Comparison of ENCODE assay signal across 26 mouse cellular contexts in genomic region chr19:45159491-45159890, GRCm38 (mm10). TPM values are rescaled to one million over a fixed set of nuclear protein-coding genes. Genes with fewer than 3 reads are reported as not detected.
A peak's percentile ranks its signal among the peaks of the same experiment; 100 is the strongest.
DNase-seq lines count a peak whose midpoint lies in the region; ATAC-seq and TF ChIP-seq lines count a peak whose summit lies in the region.
"Had no signal": no experiment of that assay in that cellular context is flagged by ENCODE, and none has a peak within 500 bp of the region (broad histone marks: within the 10 kb centered on the region; RNA-seq: fewer than 3 reads in every experiment).

No protein-coding gene starts in this region.

- no peaks in the 10 kb centered on the region for H3K36me3 ChIP-seq in hindbrain, embryonic 11.5 days (ENCODE audit: control insufficient read depth, insufficient read depth, low read length)
- H3K36me3 ChIP-seq in hindbrain, embryonic 16.5 days (ENCODE audit: control insufficient read depth, insufficient read depth, low read length): no peaks in the 10 kb centered on the region
- H3K36me3 ChIP-seq in midbrain, embryonic 10.5 days: no peaks in the 10 kb centered on the region
- H3K36me3 ChIP-seq in midbrain, embryonic 14.5 days (ENCODE audit: control insufficient read depth, insufficient read depth, low read length): no peaks in the 10 kb centered on the region
- no peaks in the 10 kb centered on the region for H3K36me3 ChIP-seq in E14TG2a.4 (ENCODE audit: insufficient read depth, low read length)
- H3K36me3 ChIP-seq: forebrain, embryonic 10.5 days; heart, embryonic 10.5 days; heart, embryonic 13.5 days; hindbrain, embryonic 12.5 days; hindbrain, embryonic 15.5 days had no signal

- DNase-seq in hindbrain, embryonic 11.5 days (ENCODE audit: low spot score): peak; percentile 49
- peak; percentile 49 for DNase-seq in midbrain, embryonic 10.5 days (ENCODE audit: low spot score)
- no peak for DNase-seq in midbrain, embryonic 14.5 days
- DNase-seq in embryo, embryonic 9.5 days (ENCODE audit: extremely low spot score): peak; percentile 42
- no peak for DNase-seq in kidney, postnatal 14 days
- DNase-seq: adrenal gland, adult 2 months; adrenal gland, postnatal 14 days; B cell, adult 2 months; cerebellum, adult 11 months; cerebellum, adult 2 months; cerebellum, adult 9-11 months; cerebellum, postnatal 25 days; gastrocnemius, postnatal 10 days; gastrocnemius, postnatal 36 days; heart, postnatal 14 days; heart, postnatal 4 days had no signal

- H3K27ac ChIP-seq in hindbrain, embryonic 11.5 days (ENCODE audit: low read depth, low read length): no peak overlapping the region
- H3K27ac ChIP-seq in hindbrain, embryonic 16.5 days (ENCODE audit: low read depth, low read length): no peak overlapping the region
- no peak overlapping the region for H3K27ac ChIP-seq in midbrain, embryonic 10.5 days (replicated peaks)
- H3K27ac ChIP-seq in midbrain, embryonic 14.5 days (replicated peaks; ENCODE audit: low read depth, low read length): no peak overlapping the region
- H3K27ac ChIP-seq: forebrain, embryonic 10.5 days; forebrain, embryonic 13.5 days; heart, adult 2 months; heart, embryonic 10.5 days; heart, embryonic 13.5 days; hindbrain, embryonic 12.5 days; hindbrain, embryonic 15.5 days had no signal

- H3K4me2 ChIP-seq in hindbrain, embryonic 11.5 days (replicated peaks; ENCODE audit: low read depth, low read length): no peak overlapping the region
- no peak overlapping the region for H3K4me2 ChIP-seq in hindbrain, embryonic 16.5 days (ENCODE audit: low read length)
- H3K4me2 ChIP-seq in midbrain, embryonic 14.5 days (ENCODE audit: low read length): no peak overlapping the region
- H3K4me2 ChIP-seq: forebrain, embryonic 13.5 days; heart, embryonic 13.5 days; hindbrain, embryonic 12.5 days; hindbrain, embryonic 15.5 days had no signal

- no peak overlapping the region for H3K4me3 ChIP-seq in hindbrain, embryonic 11.5 days (ENCODE audit: low read depth, low read length)
- no peak overlapping the region for H3K4me3 ChIP-seq in hindbrain, embryonic 16.5 days (ENCODE audit: low read length)
- H3K4me3 ChIP-seq in midbrain, embryonic 10.5 days: no peak overlapping the region
- no peak overlapping the region for H3K4me3 ChIP-seq in midbrain, embryonic 14.5 days (replicated peaks; ENCODE audit: low read depth, low read length)
- H3K4me3 ChIP-seq in E14TG2a.4 (replicated peaks; ENCODE audit: low read length): 0 out of 2 replicates have a peak overlapping the region, but pooled peaks have one; percentile 26
- H3K4me3 ChIP-seq: forebrain, embryonic 10.5 days; forebrain, embryonic 13.5 days; heart, adult 2 months; heart, embryonic 10.5 days; heart, embryonic 13.5 days; hindbrain, embryonic 12.5 days; hindbrain, embryonic 15.5 days had no signal

- peaks cover 98% of the 10 kb centered on the region for H3K27me3 ChIP-seq in hindbrain, embryonic 11.5 days (ENCODE audit: control insufficient read depth, insufficient read depth, low read length)
- H3K27me3 ChIP-seq in hindbrain, embryonic 16.5 days (replicated peaks; ENCODE audit: control insufficient read depth, insufficient read depth, low read length): peaks cover 83% of the 10 kb centered on the region
- peaks cover 100% of the 10 kb centered on the region for H3K27me3 ChIP-seq in midbrain, embryonic 10.5 days (ENCODE audit: low read depth, poor library complexity, severe bottlenecking)
- H3K27me3 ChIP-seq in midbrain, embryonic 14.5 days (ENCODE audit: control insufficient read depth, insufficient read depth, low read length): peaks cover 96% of the 10 kb centered on the region
- peaks cover 81% of the 10 kb centered on the region for H3K27me3 ChIP-seq in E14TG2a.4 (ENCODE audit: insufficient read depth, low read length)

- no peaks in the 10 kb centered on the region for H3K9me3 ChIP-seq in hindbrain, embryonic 11.5 days (ENCODE audit: control insufficient read depth, low read length)
- H3K9me3 ChIP-seq in hindbrain, embryonic 16.5 days (ENCODE audit: control insufficient read depth, low read length): no peaks in the 10 kb centered on the region
- no peaks in the 10 kb centered on the region for H3K9me3 ChIP-seq in midbrain, embryonic 10.5 days (replicated peaks)
- no peaks in the 10 kb centered on the region for H3K9me3 ChIP-seq in midbrain, embryonic 14.5 days (ENCODE audit: control insufficient read depth, low read length)
- H3K9me3 ChIP-seq in E14TG2a.4 (ENCODE audit: low read length): no peaks in the 10 kb centered on the region
- H3K9me3 ChIP-seq: forebrain, embryonic 10.5 days; forebrain, embryonic 13.5 days; heart, embryonic 10.5 days; heart, embryonic 13.5 days; hindbrain, embryonic 12.5 days; hindbrain, embryonic 15.5 days had no signal

- no peak for ATAC-seq in hindbrain, embryonic 11.5 days (ENCODE audit: low FRiP score)
- ATAC-seq in hindbrain, embryonic 16.5 days: no peak
- no peak for ATAC-seq in midbrain, embryonic 14.5 days (ENCODE audit: low FRiP score, low TSS enrichment)
- ATAC-seq: forebrain, embryonic 13.5 days; forebrain, embryonic 16.5 days had no signal

- no peak for TF ChIP-seq CTCF in E14TG2a.4 (conservative IDR thresholded peaks at IDR 0.05; ENCODE audit: low read length)

- no peaks in the 10 kb centered on the region for H3K4me1 ChIP-seq in hindbrain, embryonic 11.5 days (replicated peaks; ENCODE audit: control insufficient read depth, insufficient read depth, low read length)
- H3K4me1 ChIP-seq in hindbrain, embryonic 16.5 days (ENCODE audit: control insufficient read depth, insufficient read depth, low read depth, low read length): no peaks in the 10 kb centered on the region
- peaks cover 18% of the 10 kb centered on the region for H3K4me1 ChIP-seq in midbrain, embryonic 10.5 days
- H3K4me1 ChIP-seq in midbrain, embryonic 14.5 days (ENCODE audit: control insufficient read depth, insufficient read depth, low read length): no peaks in the 10 kb centered on the region
- H3K4me1 ChIP-seq in E14TG2a.4 (replicated peaks; ENCODE audit: low read depth, low read length): peaks cover 60% of the 10 kb centered on the region
- H3K4me1 ChIP-seq: forebrain, embryonic 13.5 days; hindbrain, embryonic 12.5 days; hindbrain, embryonic 15.5 days had no signal

- no peak overlapping the region for H3K9ac ChIP-seq in hindbrain, embryonic 11.5 days (ENCODE audit: low read depth, low read length)
- H3K9ac ChIP-seq in hindbrain, embryonic 16.5 days (ENCODE audit: low read depth, low read length): no peak overlapping the region
- H3K9ac ChIP-seq in midbrain, embryonic 14.5 days (replicated peaks; ENCODE audit: low read length): no peak overlapping the region
- H3K9ac ChIP-seq: forebrain, embryonic 13.5 days; heart, embryonic 13.5 days; hindbrain, embryonic 12.5 days; hindbrain, embryonic 15.5 days had no signal

- 0% methylated on average over 5 of the region's 5 CpGs for WGBS in hindbrain, embryonic 11.5 days
- 3% methylated on average over 5 of the region's 5 CpGs for WGBS in hindbrain, embryonic 16.5 days
- WGBS in midbrain, embryonic 10.5 days: 2% methylated on average over 5 of the region's 5 CpGs
- WGBS in midbrain, embryonic 14.5 days: 1% methylated on average over 5 of the region's 5 CpGs

RNA-seq across cellular contexts. Expression of gene Tlx1, which starts 9.0 kb away (rescaled TPM):
- 2.2 and 4.0 TPM in 2 replicates for polyA plus RNA-seq in hindbrain, embryonic 11.5 days (2014; fragmentation: Nextera tagmentation; extraction: Ambion mirVana)
- 1.2 and 1.3 TPM in 2 replicates for polyA plus RNA-seq in hindbrain, embryonic 16.5 days (2015; fragmentation: Nextera tagmentation; extraction: Ambion mirVana)
- polyA plus RNA-seq in midbrain, embryonic 10.5 days (2016; fragmentation: Nextera tagmentation; extraction: Ambion mirVana): 0.11 and 0.22 TPM in 2 replicates
- not detected in 2 replicates for polyA plus RNA-seq in midbrain, embryonic 14.5 days (2014; fragmentation: Nextera tagmentation; extraction: Ambion mirVana)
- polyA plus RNA-seq: adrenal gland, adult 2 months; forebrain, embryonic 10.5 days; forebrain, embryonic 16.5 days had no signal

Comparison
In these comparisons a context has a peak if more than half of its experiments do, and no peak if none do; other contexts are left out.
1. DNase-seq: peak in hindbrain, embryonic 11.5 days (single experiment), midbrain, embryonic 10.5 days (single experiment) and embryo, embryonic 9.5 days (single experiment); none in midbrain, embryonic 14.5 days (single experiment) and kidney, postnatal 14 days (single experiment).